Mouse (Mus musculus): ENCODE results near the gene Slc24a4.

GRCm38 (mm10) chr12:102286681-102287414 is 158.3 kb downstream of the Slc24a4 start:
- TF ChIP-seq MAZ (IDR thresholded peaks at IDR 0.05; ENCODE audit: low read depth, low read length) (no peak), MYC (IDR thresholded peaks at IDR 0.05; ENCODE audit: low read depth, low read length) (no peak)
